Mouse (Mus musculus) forebrain, embryonic 14.5 days (tissue): ENCODE measurements around the gene Rnf220. TPM values are rescaled to one million over a fixed set of nuclear protein-coding genes. Genes with fewer than 3 reads are reported as not detected.

Experiments used
- ATAC-seq: fragments of 200-750 bp; cut with Nextera tagmentation; 2 replicates; pipeline ENCODE4 v1.8.0; 2017; ENCODE audit warnings: mild to moderate bottlenecking, moderate library complexity
- DNase-seq: peaks from one replicate; pipeline ENCODE4 v3.0.0-alpha.2; 2015; ENCODE audit warnings: low spot score
- H3K27ac ChIP-seq: fragments of 300-500 bp; sonication (generic); 2 replicates; pipeline ENCODE4 v1.5.1; 2014; ENCODE audit warnings: low read depth, mild to moderate bottlenecking, control low read depth, low read length, moderate library complexity
- H3K27me3 ChIP-seq: fragments of 300-500 bp; sonication (generic); replicated peaks from 2 replicates; pipeline ENCODE4 v1.6.1; 2014; ENCODE audit warnings: low read length, control low read depth, mixed read lengths; ENCODE audit not compliant: control insufficient read depth, insufficient read depth
- H3K36me3 ChIP-seq: fragments of 300-500 bp; sonication (generic); 2 replicates; pipeline ENCODE4 v1.6.1; 2014; ENCODE audit warnings: low read length, control low read depth; ENCODE audit not compliant: control insufficient read depth, insufficient read depth
- H3K4me1 ChIP-seq: fragments of 300-500 bp; sonication (generic); 2 replicates; pipeline ENCODE4 v1.6.1; 2014; ENCODE audit warnings: antibody characterized with exemption, low read length, control low read depth; ENCODE audit not compliant: control insufficient read depth, insufficient read depth
- H3K4me2 ChIP-seq: fragments of 300-500 bp; sonication (generic); 2 replicates; pipeline ENCODE4 v1.6.1; 2014; ENCODE audit warnings: mild to moderate bottlenecking, control low read depth, low read length
- H3K4me3 ChIP-seq: fragments of 300-500 bp; sonication (generic); 2 replicates; pipeline ENCODE4 v1.5.1; 2014; ENCODE audit warnings: low read depth, low read length, control low read depth
- H3K9ac ChIP-seq: fragments of 300-500 bp; sonication (generic); 2 replicates; pipeline ENCODE4 v1.6.1; 2014; ENCODE audit warnings: mild to moderate bottlenecking, low read length, control low read depth, moderate library complexity
- H3K9me3 ChIP-seq: fragments of 300-500 bp; sonication (generic); replicated peaks from 2 replicates; pipeline ENCODE4 v1.6.1; 2016; ENCODE audit warnings: low read length, control low read depth, mixed read lengths; ENCODE audit not compliant: control insufficient read depth
- WGBS: fragments of 180-500 bp; shearing (Covaris S2); extraction: QIAGEN DNeasy Blood & Tissue Kit; methylation state at CpG from one replicate; pipeline ENCODE4 v1.1.7; 2014; 5-methylcytosine and 5-hydroxymethylcytosine counted together
- polyA plus RNA-seq: library from polyadenylated mRNA; unstranded; fragments of >200 nt; fragmentation: Nextera tagmentation; extraction: Ambion mirVana; gene quantifications from 2 replicates; pipeline ENCODE4 v1.2.1, GENCODE M21; 2014

Gene Rnf220
- polyA plus RNA-seq, 1 experiment from 2014 or later, result 84.3 TPM

DNA sequence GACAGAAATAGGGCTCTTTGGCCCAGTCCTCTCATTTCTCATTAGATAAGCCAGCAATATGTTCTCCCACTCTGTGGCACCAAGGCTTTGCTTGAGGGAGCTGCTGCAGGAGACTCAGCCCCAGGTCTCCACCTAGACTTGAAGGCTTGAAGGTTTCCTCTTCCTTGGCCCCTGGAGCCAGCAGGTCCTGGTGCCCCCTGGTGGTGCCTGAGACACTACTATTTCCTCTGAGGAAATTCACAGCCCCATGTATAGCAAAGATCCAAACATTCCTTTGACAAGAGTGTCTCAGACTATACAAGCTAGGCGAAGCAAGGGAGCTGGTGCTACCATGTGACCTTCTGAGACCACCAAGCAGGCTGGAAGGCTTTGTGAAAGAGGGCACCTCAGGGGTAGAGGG lies 31.1 kb upstream of the Rnf220 start:
- H3K27me3 ChIP-seq, result no peaks in the 10 kb centered on the region
- no peak overlapping the region for H3K4me3 ChIP-seq
- DNase-seq (peak; percentile 61), ATAC-seq (no peak)
- no peak overlapping the region for H3K4me2 ChIP-seq
- no peaks in the 10 kb centered on the region for H3K36me3 ChIP-seq
- no peak overlapping the region for H3K9ac ChIP-seq
- H3K9me3 ChIP-seq, result no peaks in the 10 kb centered on the region
- 25% methylated on average over 1 of the region's 1 CpGs for WGBS
- H3K4me1 ChIP-seq, result no peaks in the 10 kb centered on the region
- H3K27ac ChIP-seq, result no peak overlapping the region

GRCm38 (mm10) chr4:117527116-117527899 lies 30.5 kb upstream of the Rnf220 start:
- whole genome bisulfite sequencing, result 65% methylated on average over 9 of the region's 9 CpGs
- Histone ChIP-seq H3K4me1 (no peaks in the 10 kb centered on the region), H3K9me3 (no peaks in the 10 kb centered on the region), H3K36me3 (no peaks in the 10 kb centered on the region), H3K9ac (no peak overlapping the region), H3K27ac (no peak overlapping the region), H3K4me3 (no peak overlapping the region), H3K27me3 (no peaks in the 10 kb centered on the region), H3K4me2 (no peak overlapping the region)
- DNase-seq (no peak), ATAC-seq (no peak)

DNA sequence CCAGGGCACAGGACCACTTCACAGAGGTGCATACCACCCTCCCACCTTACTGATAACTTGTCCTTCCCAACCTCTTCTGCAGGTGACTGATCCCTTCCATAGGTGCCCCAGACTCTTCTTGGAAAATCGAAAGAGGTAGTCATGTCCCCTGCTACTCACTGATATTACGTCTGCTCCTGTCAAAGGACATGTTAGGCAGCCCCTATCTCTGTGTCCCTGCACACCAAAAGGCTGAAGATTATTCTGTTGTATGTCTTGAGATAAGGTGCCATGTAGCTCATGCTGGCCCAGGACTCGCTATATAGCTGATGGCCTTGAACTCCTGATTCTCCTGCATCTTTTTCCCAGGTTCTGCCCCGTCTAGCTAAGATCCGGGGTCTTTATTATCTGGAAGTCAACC lies 29.1 kb upstream of the Rnf220 start:
- H3K27ac ChIP-seq, result no peak overlapping the region
- no peak for DNase-seq
- no peaks in the 10 kb centered on the region for H3K36me3 ChIP-seq
- no peaks in the 10 kb centered on the region for H3K4me1 ChIP-seq
- no peaks in the 10 kb centered on the region for H3K27me3 ChIP-seq
- WGBS, result 88% methylated on average over 5 of the region's 5 CpGs
- no peak overlapping the region for H3K9ac ChIP-seq
- H3K4me3 ChIP-seq, result no peak overlapping the region
- no peak overlapping the region for H3K4me2 ChIP-seq
- no peak for ATAC-seq
- H3K9me3 ChIP-seq, result no peaks in the 10 kb centered on the region

- H3K4me1 ChIP-seq, result no peaks in the 10 kb centered on the region
- WGBS, result 67% methylated on average over 2 of the region's 2 CpGs
- H3K27ac ChIP-seq, result no peak overlapping the region
- no peaks in the 10 kb centered on the region for H3K9me3 ChIP-seq
- no peak overlapping the region for H3K4me2 ChIP-seq
- ATAC-seq (no peak), DNase-seq (no peak)
- no peak overlapping the region for H3K9ac ChIP-seq
- H3K4me3 ChIP-seq, result no peak overlapping the region
- no peaks in the 10 kb centered on the region for H3K36me3 ChIP-seq
- no peaks in the 10 kb centered on the region for H3K27me3 ChIP-seq
These were observed 24.5 kb upstream of the Rnf220 start for GRCm38 (mm10) chr4:117521350-117521749.

GRCm38 (mm10) chr4:117518246-117518645 lies 21.4 kb upstream of the Rnf220 start:
- no peaks in the 10 kb centered on the region for H3K27me3 ChIP-seq
- no peak overlapping the region for H3K4me2 ChIP-seq
- H3K9ac ChIP-seq, result no peak overlapping the region
- H3K9me3 ChIP-seq, result no peaks in the 10 kb centered on the region
- no peak for DNase-seq
- no peak overlapping the region for H3K27ac ChIP-seq
- no peaks in the 10 kb centered on the region for H3K4me1 ChIP-seq
- 82% methylated on average over 4 of the region's 4 CpGs for WGBS
- no peaks in the 10 kb centered on the region for H3K36me3 ChIP-seq
- no peak for ATAC-seq
- H3K4me3 ChIP-seq, result no peak overlapping the region

DNA sequence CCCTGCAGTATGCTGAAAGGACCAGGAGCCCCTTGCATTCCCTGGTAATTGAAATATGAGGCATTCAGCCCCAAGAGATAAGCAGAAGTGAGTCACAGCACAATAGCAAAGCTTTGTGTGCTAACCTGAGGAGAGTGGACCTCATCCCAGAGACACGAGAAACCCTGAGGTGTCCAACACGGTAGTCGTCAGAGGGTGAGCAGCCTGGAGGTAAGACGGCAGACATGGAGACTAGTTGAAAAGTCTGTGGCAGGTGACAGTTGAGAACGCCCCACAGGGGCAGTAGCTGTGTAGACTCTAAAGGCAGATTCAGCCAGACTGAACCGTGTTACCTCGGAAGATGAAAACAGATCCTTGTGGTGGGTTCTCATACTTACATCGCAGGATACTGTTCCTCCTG lies 2.2 kb upstream of the Rnf220 start:
- H3K4me1 ChIP-seq, result peaks cover 13% of the 10 kb centered on the region
- H3K27me3 ChIP-seq, result peaks cover 14% of the 10 kb centered on the region
- ATAC-seq (no peak), DNase-seq (no peak)
- H3K27ac ChIP-seq, result no peak overlapping the region
- no peaks in the 10 kb centered on the region for H3K9me3 ChIP-seq
- no peak overlapping the region for H3K9ac ChIP-seq
- H3K36me3 ChIP-seq, result no peaks in the 10 kb centered on the region
- H3K4me2 ChIP-seq, result no peak overlapping the region
- 90% methylated on average over 8 of the region's 8 CpGs for WGBS
- H3K4me3 ChIP-seq, result no peak overlapping the region

DNA sequence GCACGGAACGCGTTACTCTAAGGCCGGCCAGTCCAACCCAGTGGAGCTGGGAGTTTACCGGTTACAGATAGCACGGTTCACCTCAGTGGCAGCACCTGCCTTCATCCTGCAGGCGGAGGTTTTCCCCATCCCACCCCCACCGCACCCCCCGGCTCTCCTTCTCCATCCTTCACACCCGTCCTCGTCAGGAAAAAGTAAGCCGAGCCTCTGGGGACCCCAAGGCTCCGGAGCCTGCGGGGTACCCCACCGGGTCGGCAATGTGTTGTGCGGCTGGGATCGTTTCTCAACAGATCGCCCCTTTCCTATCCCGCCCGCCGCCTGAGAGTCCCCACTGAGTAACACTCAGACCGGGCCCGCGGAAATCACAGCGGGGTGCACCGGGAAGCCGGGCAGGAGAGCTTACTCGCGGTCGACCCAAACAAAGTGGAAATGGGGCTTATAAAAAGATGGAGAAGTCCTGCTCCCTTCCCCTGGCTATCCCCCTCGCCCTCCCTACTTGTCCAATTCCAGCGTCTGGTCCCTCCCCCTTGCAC lies 917 bp downstream of the Rnf220 start:
- under 1% methylated on average over 33 of the region's 33 CpGs for WGBS

GRCm38 (mm10) chr4:117494911-117495501 lies 1.8 kb downstream of the Rnf220 start:
- ATAC-seq, result peak; percentile 7; the same call in 1 of the 2 replicates
- H3K4me2 ChIP-seq, result peak overlapping the region; percentile 78
- peak overlapping the region; percentile 76 for H3K27ac ChIP-seq
- H3K9ac ChIP-seq, result peak overlapping the region; percentile 64
- H3K4me3 ChIP-seq, result peak overlapping the region; percentile 39
- WGBS, result 1% methylated on average over 45 of the region's 47 CpGs
- peaks cover 13% of the 10 kb centered on the region for H3K4me1 ChIP-seq
- H3K9me3 ChIP-seq, result no peaks in the 10 kb centered on the region
- H3K27me3 ChIP-seq, result peaks cover 35% of the 10 kb centered on the region
- no peaks in the 10 kb centered on the region for H3K36me3 ChIP-seq
- no peak for DNase-seq

More for the DNA sequence above, 917 bp downstream of the Rnf220 start:
- DNase-seq (no peak), ATAC-seq (peak; percentile 8)
- H3K4me2 ChIP-seq, result peak overlapping the region; percentile 78
- peak overlapping the region; percentile 49 for H3K27ac ChIP-seq
- peaks cover 13% of the 10 kb centered on the region for H3K4me1 ChIP-seq
- peak overlapping the region; percentile 39 for H3K4me3 ChIP-seq
- H3K9me3 ChIP-seq, result no peaks in the 10 kb centered on the region
- no peaks in the 10 kb centered on the region for H3K36me3 ChIP-seq
- peak overlapping the region; percentile 61 for H3K9ac ChIP-seq
- peaks cover 29% of the 10 kb centered on the region for H3K27me3 ChIP-seq
